Mouse (Mus musculus) lung, postnatal 0 days (tissue): ENCODE measurements around the gene Tbc1d9b.

Source experiments
- CTCF ChIP-seq: IDR thresholded peaks from 2 replicates; pipeline ENCODE4 v1.5.1; 2016; ENCODE audit warnings: antibody characterized with exemption, mild to moderate bottlenecking
- EP300 ChIP-seq: IDR thresholded peaks from 2 replicates; pipeline ENCODE4 v1.6.1; 2016; ENCODE audit warnings: antibody characterized with exemption, mild to moderate bottlenecking, control low read depth

DNA sequence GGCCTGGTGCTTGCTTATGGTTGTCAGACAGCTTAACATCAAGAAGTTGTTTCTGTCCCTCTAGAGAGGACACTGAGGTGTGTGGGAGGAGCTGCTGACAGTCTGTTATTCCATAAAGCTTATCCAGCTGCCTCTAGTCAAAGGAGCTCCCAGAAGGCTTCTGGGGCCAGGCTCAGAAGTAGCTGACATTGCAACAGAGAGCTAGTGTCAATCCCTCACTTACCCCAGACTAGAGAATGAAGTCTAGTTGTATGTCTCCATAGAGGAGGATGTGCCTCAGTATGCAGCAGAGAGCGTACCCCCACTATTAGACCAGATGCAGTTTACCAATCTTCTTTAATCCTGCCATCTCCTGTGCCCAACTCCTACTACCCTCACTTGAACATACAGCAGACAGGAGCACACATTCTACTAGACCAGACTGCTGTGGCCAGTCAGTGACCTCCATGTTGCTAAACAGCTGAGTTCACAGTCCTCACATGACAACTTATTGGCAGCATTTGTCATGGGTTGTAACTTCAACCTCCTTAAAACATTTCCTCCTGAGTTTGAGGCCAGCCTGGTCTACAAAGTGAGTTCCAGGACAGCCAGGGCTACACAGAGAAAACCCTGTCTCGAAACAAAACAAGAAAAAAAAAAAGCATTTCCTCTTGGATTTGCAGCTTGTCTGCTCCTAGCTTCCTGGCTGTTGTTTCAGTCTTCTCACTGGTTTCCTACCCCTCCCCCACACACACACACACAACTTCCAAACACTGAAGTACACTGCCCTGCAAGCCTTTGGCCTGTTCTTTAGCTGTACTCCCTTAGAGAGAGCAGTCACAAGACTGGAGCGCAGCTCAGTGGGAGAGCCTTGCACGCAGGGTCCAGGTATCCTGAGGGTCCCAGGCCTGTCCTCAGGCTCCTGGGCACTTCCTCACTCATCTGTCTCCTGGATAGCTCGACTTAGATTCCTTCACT is 47.6 kb downstream of the Tbc1d9b start:
- no peak for TF ChIP-seq CTCF
- no peak for TF ChIP-seq EP300
